Mouse (Mus musculus) fibroblast of lung, adult 2 months (primary cell): Measurements from ENCODE around the gene Olfr1090.

Experiments used
- DNase-seq: peaks from one replicate; pipeline ENCODE4 v3.0.0-alpha.2; 2011; ENCODE audit warnings: low read depth

Gene Olfr1090

GRCm38 (mm10) chr2:86758893-86759292, at the start of gene Olfr1090:
TSS of gene Olfr1090 (minus strand) at chr2:86758993.
- no peak for DNase-seq

GRCm38 (mm10) chr2:86782179-86782578, 23.4 kb upstream of the Olfr1090 start, which contains the start of gene Olfr1093:
TSS of gene Olfr1093 (plus strand) at chr2:86782479.
- no peak for DNase-seq

GRCm38 (mm10) chr2:86761050-86761449, 2.3 kb upstream of the Olfr1090 start:
- DNase-seq: no peak

GRCm38 (mm10) chr2:86733601-86734000, 25.2 kb downstream of the Olfr1090 start, which contains the start of gene Olfr1089:
TSS of gene Olfr1089 (minus strand) at chr2:86733701.
- DNase-seq: no peak
